Mouse (Mus musculus): ENCODE results near the gene Dpy19l2.
"Not testable (repeated sequence)": the region's sequence is repeated elsewhere in the genome, so short reads cannot be mapped to it uniquely, and the experiment has no call there.

Dpy19l2 gene

DNA sequence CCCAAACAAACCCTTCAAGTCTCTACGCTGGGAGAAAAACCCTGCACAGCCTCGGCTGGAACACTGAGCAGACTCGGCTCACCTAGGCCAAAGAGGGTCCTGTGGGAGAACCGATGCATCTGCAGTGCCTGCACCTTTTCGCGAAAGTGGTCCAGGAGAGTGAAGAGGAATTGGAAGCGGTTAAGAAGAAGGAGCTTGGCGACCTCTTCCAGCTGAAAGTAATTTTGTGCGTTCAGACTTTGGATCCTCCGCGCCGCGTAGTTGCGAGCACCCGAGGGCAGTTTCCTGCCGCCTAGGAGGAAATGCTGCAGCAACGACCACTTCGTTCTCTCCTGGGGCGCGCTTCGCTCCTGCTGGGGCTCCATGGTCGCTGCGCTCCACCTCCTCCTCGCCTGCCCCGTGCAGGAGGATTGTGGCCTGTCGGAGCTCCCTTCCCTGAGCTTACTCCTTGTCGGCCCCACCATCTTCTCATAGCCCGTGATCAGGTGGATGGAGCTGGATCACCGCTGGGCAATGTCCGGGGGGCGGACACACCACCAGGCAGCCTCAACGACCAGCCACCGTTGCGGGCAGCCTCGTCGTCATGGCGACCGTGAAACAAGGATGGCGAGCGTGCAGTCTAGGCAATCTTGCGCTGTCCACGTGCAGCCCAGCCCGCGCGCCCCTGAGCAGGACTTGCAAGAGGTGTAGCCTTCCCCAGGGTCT is at the start of gene Dpy19l2:
TSS of gene Dpy19l2 (minus strand) at position 594 of the 705 bp plus-strand sequence.
- DNase-seq: no peak

DNA sequence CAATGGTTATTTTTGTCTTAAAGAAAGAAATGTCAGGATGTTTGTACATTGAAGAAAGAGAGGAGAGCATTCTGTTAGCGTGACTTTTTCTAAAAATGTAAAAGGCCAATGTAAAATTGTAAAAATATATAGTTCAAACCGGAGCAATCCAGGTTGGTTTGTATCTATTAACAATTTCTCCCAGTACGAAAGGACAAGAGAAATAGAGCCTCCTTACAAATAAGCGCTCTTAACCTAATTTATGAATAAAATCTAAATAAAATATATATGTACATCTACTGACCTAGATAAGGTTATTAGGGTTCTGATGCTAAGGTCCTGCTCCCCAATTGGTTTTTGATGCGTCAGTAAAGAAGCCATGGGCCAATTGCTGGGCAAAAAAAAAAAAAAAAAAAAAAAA is 48.9 kb upstream of the Dpy19l2 start:
- no peak for DNase-seq

- no peak for DNase-seq
Observed at GRCm38 (mm10) chr9:24701246-24701645, 5.2 kb upstream of the Dpy19l2 start.

GRCm38 (mm10) chr9:24696405-24696778 is 299 bp upstream of the Dpy19l2 start:
- DNase-seq: no peak

DNA sequence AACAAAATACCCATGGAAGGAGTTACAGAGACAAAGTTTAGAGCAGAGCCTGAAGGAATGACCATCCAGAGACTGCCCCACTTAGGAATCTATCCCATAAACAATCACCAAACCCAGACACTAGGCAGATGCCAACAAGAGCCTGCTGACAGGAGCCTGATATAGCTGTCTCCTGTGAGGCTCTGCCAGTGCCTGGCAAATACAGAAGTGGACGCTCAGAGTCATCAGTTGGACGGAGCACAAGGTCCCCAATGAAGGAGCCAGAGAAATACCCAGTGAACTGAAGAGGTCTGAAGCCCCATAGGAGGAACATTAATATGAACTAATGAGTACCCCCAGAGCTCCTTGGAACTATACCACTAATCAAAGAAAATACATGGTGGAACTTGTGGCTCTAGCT is 58.8 kb downstream of the Dpy19l2 start:
- not testable (repeated sequence) for DNase-seq

DNA sequence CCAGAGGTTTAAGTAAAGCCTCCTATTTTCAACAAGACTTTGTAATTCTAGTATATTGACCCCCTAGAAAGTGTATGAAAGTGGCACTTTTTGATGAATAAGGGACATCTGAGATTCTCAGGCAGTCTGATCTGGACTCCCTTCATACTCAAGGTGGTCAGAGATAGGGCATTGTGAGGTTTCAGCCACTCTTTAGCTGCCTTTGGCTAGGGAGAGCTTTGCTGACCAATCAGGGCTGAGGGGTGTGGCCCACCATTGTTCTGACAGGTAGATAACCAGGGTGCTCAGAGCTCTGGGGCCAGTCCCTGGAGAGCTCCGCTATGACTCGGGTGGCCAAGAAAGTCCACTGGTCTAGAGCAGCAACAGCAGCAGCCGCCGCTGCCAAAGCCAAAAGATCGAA is 71.2 kb downstream of the Dpy19l2 start, which contains the start of gene Cypt4:
TSS of gene Cypt4 (plus strand) at position 301 of the 400 bp plus-strand sequence.
- DNase-seq: no peak

DNA sequence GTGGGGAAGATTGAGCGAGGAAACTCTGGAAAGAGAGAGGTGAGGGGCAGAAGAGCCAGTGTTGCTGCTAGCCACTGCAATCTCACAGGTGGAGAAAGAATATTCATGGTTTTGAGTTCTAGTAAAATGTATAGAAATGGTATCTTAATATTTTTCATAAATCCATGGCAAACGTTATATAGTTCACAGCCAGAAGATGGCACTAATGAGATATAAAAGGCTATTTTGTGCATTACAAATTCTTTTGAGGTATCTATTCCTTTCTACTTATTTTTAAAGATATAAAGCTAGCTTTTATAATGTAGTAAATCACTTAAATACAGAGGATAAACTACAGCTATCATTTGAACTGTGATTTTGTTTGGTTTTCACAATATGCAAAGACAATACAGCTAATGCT is 157.9 kb downstream of the Dpy19l2 start:
- no peak for DNase-seq

GRCm38 (mm10) chr9:24516575-24517139 is 179.4 kb downstream of the Dpy19l2 start:
- DNase-seq: peak; percentile 50

DNA sequence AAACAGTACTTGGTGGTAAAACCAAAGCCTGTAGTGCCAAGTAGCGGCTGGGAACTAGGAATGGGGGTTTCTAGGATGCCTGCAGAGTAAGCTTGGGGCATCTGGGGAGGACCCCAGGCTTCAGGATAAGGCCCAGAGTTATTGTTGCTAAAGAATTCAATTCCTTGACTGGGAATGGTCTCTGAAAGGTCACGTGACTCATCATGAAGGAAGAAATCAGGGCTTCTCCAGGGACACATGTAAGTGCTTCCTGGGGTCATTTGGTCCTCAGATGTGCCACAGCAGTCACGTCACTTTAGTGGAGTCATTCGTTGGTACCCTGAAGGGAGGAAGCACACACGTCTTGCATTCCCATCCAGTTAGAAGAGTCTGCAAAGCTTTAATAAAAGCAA is 182.0 kb downstream of the Dpy19l2 start:
- no peak for DNase-seq

DNA sequence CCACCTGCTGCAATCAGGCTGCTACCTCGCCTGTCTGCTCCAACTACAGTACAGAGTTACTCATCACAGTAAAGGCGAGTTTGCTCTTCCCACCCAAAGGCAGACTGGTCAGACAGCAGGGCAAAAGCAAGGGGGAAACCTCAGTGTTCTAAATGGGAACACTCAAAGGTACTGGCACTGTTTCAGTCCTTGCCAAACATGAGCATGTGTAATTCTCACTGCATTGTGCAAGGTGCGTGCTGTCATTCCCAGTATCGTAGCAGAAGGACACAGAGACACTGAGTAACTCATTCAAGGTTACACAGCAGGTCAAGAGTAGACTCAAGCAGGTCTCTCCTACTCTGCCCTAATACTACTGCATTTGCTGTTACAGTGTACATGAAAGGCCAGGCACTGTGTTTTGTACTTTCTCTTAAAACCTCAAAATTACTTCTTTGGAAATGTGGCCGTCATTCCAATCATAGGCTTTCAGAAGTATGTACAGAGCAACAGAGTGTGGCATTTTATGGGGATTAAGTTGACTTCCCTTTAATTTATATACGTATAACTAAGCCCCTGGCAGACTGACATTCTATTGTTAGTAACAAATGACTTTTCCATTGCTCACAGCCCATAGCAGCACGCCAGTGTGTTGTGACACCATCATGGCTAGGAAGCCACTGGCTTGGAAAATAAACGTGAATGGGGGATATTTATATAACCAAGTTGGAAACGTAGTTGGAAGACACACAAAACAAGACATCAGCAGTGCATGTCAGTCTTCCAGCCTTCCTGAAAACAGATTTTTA is 182.6 kb downstream of the Dpy19l2 start:
- DNase-seq: no peak

- DNase-seq: no peak
Observed at GRCm38 (mm10) chr9:24512121-24512539, 184.0 kb downstream of the Dpy19l2 start.

DNA sequence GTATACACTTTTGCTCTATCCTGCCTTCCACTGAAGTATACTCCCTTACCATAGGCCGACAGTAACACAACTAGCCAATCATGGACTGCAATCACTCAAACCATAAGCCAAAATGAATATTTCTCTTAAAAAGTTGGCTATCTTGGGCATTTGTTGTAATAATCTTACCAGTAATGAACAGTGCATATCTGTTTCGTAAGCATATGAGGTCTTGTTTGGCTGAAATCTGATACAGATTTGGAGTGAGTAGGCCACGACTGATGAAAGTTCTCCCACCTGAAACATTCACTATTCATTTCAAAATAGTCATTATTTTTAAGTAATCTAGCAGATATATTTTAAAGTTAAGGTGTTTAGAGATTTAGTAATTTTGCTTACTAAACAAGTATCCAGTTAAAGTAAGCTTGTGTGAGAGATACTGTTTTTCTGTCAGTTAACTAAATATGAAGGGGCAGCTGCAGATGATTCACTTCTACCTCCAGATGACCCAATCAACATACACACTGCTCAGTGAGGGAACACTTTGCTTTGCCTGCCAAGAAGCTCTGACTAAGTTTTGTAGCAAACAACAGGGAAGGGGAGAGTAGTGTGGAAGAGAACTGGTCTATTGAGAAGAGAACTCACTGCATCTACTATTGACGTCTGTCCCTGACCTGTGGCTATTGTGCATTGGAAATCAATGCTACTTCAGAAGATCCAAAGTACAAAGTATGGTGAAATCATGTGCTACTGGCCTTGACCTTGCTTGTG is 184.5 kb downstream of the Dpy19l2 start:
- DNase-seq: no peak

DNA sequence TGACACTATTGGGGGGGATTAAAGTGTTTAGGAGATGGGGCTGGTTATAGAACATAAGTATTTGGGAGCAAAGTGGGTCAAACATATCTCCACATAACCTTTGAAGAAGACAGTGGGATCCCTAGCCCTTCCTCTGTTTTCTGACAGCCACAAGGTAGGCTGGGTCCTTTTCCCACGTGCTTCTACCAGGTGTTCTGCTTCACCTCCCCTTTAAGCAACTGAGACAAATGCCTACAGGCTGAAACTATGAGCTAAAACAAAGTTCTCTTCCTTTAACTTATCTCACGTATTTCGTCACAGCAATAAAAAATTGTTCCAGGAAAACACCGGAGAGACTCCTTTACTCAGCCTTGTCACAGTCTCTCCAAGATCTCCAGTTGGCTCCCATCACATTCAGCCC is 187.2 kb downstream of the Dpy19l2 start:
- DNase-seq: no peak
